Mouse (Mus musculus): ENCODE measurements around the gene Chchd3.

Gene Chchd3

DNA sequence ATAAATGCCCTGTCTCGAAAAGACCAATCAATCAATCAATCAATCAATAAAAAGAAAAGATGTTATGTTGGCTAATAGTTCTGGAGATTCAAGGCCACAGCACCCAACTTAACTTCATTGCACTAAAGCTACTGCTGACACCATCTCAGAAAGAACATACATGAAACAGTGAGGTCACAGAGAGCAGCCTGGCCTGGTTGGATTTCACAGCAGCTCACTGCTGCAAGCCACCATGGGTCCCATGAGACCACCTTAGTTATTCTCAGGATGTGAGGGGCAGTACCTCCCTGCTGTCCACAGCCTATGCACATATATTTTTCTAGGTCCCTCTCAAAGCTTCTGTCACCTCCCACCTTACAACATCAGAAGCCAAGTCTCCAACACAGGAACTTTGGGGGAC is 57.1 kb downstream of the Chchd3 start:
- no peak for DNase-seq (ENCODE audit: low read depth)

DNA sequence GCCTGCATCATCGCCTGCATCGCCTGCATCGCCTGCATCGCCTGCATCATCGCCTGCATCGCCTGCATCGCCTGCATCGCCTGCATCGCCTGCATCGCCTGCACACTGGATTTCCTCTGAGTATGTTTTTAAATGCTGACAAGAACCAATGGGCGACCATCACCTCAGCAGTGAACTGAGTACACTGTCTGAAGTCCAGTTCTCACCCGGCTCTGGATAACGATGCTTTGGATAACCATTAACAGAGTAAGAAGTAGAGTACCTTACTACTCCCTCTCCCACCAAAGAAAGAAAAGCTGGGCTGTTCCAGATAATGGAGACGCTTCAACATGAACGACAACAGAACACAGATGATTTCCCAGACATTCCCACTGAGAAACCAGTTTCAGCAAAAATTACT is 58.8 kb downstream of the Chchd3 start:
- no peak for DNase-seq (ENCODE audit: low read depth)

DNA sequence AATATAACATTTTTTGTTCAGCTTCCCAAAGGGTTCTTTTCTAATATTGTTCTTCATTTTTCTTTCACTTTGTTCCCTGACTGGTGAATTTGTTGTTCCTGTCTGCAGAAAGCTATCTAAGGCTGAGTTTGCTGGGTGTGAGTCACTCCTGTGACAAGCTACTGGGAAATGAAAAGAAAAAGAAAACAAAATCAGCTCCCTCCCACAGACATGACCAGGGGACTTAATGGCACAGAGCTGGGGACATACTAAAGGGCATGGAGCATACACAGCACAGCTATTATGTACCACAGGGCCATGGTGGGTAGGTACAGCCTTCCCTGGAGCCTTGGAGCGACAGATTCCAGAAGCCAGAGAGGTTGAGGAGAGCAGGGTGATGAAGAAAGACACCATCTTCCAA is 63.5 kb downstream of the Chchd3 start:
- no peak for DNase-seq (ENCODE audit: low read depth)

DNA sequence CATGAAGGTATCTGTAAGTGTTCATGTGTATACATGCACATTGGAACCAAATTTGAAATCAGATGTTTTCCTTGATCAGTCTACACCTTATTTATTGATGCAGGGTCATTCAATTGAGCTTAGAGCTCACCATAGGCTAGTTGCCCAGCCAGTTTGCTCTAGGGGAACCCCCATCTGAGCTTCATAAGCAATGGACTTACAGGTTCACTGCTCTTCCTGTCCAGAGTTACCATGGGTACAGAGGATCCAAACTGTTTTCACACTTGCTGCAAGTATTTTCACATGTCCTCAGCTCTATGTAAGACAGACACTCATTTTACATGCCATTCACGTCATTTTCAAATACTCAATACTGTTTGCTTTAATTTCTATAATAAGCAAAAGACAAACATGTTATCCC is 66.2 kb downstream of the Chchd3 start:
- DNase-seq (ENCODE audit: low read depth) = no peak

DNA sequence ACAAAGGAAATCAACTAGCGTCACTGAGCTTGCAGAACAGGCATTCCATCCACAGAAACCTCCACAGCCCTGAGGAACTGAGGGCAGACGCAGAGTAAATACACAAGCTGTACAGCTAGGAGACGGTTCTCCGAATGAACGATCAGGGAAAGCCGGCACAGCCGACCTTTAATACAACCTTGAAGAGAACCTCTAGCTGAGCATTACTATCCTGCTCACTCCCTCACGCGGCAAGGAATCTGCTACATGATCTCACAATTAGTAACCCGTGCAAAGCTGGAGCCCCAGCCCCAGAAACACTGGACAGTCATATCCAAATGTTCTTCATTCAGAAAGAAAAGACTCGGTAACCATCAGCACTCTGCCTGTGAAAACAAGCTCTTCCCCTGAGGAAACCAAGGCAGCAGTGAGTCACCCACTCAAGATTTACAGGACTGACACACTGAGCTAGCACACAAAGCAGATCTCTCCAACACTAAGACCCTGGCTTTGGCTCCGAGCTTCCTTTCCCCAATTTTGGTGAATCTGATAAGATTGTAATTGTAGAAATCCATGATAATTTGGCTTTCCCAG is 69.9 kb downstream of the Chchd3 start:
- no peak for DNase-seq (ENCODE audit: low read depth)

DNA sequence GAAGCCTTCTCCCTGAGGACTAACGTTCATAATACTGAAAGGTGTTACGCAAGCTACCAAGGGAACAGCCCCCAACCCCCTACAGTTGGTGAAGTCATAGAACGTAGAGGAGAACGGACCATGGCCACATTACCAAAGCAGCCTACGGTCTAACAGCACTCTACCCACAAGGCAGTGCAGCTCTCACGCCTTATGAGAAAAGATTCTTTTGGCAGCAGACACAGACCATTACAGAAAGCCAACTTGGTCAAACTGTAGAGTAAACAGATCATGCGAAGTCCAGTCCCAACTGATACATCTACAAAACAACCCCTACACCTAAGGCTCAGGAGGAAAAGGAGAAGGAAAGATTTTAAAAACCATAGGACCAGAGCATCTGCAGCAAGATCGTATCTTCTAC is 71.5 kb downstream of the Chchd3 start:
- no peak for DNase-seq (ENCODE audit: low read depth)

DNA sequence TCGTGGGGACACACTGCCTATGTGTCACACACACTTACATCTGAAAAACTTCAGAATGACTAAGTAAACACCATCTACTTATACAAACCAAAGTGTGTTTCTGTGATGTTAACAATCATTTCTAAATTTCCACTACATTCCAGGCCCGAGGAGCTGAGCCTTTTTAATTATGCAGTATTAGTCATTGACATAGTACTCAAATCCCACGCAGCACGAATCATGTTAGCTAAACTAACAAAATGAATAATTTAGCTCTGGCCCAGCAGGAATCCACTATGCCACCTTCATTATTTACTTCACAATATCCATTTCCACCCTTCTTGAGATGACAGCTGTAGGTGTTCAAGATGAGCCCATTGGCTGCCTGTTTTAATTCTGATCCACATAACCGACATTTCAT is 76.2 kb downstream of the Chchd3 start:
- no peak for DNase-seq (ENCODE audit: low read depth)

DNA sequence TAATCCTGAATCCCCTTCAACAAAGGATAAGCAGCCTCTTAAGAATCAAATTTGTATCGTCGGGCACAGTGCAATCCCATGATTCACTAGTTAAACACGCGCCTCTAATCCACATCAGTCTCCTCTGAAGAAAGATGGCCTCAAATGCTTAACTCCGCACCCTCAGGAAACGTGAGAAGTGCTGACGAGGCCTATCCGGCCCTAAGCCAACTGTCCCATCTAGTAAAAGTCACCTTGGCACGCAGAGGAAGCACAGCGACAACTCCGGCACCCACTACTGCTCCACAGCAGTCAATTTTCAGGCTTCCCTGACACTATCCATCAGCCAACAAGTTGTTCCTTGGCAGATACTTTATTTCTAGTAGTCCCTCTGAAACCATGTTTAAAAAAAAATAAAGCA is 78.8 kb downstream of the Chchd3 start:
- DNase-seq (ENCODE audit: low read depth) = no peak

DNA sequence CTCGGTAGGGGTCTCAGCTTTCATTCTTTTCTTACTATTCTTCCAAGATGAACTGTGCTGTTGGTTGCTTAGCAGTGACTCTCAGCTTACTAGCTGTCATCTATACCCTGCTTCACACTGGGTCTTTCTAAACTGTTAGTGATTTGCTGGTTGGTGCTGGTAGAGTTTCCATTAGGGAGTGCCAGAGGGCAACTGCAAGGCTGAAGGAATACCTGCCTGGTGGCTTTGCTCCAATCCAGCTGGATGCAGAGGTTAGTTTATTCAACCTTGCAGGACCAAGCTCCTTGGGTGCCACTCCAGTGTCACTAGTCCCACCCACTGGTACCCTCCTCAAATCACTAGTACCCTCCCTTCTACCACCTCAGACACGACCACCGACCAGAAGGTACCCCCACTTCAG is 81.2 kb downstream of the Chchd3 start:
- no peak for DNase-seq (ENCODE audit: low read depth)

DNA sequence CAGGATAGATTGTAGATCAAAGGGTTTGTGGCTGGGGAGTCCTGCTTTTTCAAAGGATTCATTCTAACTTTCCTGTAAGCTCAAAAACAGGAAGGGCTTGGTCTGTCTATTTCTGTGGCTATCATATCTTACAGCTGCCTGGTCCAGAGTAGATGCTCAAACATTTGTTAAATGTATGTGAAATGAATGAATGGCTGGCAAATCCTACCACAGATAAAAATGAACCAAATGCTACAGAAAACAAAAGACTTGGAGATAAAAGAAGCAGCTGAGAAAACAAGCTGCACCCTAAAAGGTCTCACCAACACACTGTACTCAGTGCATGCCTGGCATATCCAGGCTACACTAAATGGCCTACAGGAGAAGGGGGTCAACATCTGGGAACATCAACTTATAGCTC is 88.1 kb downstream of the Chchd3 start:
- DNase-seq (ENCODE audit: low read depth) = no peak

DNA sequence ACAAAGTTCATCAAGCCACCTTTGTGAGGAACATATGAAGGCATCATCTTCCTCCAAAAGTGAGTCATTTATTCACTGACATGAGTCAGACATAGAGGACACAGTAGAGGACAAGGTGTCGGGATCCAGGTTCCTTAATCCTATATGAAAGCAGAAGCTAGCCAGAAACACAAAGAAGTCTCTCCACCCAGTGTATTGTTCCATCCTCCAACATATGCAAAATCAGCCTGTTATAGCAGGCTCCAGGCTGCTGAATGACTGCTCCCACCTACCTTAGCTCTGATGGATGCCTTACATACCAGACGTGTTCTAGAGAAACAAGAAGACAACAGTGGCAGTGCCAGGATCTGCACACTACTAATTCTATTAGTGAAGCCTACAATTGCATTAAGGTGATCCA is 91.1 kb downstream of the Chchd3 start:
- no peak for DNase-seq (ENCODE audit: low read depth)

DNA sequence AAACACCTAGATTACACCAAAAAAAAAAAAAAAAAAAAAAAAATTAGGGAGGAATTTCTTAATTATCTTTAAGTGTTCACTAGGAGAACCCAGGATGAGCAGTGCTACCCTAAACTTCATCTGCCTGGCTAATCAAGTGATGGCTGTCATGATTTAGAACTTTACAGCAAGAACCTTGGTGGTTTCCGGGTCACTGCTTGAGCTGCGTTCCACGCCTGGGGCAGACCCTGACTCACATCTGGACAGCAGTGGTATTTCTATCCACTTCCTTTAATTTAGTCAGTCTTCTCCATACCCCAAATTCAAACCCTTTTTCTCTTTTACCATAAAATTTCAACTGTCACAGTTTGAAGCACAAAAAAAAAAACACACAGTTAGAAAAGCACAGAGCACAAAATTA is 98.0 kb downstream of the Chchd3 start:
- DNase-seq (ENCODE audit: low read depth) = no peak

DNA sequence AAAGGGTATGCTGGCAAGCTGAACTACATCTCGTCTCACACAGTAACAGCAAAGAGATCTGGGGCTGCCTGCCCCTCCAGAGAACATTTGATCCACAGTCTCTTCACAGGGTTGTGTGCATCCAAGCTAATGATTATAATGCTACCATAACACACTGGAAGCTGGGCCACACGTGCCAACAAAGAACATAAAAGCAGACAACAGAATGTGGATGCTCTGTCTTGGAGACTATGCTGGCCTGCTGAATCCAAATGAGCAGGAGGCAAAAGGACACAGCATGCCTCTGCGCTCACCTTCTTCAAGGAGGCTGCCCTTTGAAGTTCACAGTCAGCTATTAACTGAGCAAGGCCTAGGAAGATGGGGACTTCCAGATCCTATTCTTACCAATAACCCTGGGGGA is 98.6 kb downstream of the Chchd3 start:
- no peak for DNase-seq (ENCODE audit: low read depth)

DNA sequence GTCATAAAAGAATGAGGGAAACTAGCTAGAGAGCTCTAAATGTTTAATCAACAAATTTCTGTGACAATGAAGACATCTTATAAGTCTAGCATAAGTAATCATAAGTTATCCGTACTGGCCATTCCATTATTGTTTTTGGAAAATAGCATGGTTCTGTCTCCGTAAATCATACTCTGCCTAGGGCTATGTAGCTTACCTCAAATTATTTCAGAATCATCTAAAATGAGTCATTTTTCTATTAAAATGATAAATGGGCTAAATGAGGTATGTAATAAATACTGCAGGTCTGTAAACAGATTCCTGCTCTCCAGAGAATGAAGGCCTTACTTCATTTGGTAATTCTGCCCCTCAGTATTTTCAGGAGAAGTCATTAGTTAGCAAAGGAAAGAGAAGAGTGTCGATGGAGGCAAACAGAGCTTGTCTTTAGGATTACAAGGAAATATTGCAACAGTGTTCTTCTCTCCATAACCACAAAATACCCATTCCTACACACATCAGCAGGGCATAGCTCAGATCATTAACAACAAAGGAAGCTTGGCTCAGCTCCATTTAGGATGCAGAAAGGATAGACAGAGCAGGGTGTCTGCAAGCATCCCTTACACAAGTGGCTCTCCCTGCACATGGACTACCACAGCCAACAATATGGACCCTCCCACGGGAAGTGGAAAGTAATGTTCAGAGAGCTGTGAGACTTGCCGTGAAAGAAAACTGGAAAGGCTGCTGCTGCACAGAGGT is 100.1 kb downstream of the Chchd3 start:
- DNase-seq (ENCODE audit: low read depth) = no peak

DNA sequence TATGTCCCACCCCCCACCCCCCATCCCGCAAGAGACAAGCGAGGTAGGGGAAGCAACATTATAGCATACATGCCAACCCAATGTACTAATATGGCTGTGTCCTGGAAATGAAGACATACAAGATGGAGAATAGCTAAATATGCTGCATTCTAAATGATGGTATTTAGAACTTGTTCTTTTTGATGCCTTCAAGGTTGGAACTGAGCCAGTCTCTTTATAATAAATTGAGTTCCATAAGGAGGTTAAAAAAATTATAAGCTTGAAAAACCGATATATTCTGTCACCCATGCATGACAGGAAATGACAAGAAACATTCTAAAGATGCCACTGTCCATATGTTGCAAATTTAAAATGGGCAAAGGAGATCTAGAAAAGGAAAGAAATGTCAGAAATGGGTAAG is 104.6 kb downstream of the Chchd3 start:
- DNase-seq (ENCODE audit: low read depth) = no peak

DNA sequence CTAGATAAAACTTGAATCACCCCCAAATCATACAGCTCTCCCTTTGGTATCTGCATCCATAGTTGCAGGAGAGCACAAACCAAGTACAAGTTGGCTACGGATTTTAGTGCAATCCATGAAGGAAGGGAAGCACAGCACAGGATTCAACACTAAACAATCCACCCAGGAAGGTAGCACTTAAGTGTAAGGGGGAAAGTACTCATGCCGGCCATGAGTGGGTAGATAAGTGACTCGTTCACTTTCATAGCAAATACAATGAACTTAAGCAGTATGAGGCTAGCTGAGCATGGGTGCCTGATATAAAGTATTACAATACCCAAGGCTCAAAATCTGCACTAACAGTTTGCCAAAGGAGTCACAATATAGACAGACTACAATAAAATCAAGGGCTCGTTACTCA is 109.1 kb downstream of the Chchd3 start:
- no peak for DNase-seq (ENCODE audit: low read depth)

DNA sequence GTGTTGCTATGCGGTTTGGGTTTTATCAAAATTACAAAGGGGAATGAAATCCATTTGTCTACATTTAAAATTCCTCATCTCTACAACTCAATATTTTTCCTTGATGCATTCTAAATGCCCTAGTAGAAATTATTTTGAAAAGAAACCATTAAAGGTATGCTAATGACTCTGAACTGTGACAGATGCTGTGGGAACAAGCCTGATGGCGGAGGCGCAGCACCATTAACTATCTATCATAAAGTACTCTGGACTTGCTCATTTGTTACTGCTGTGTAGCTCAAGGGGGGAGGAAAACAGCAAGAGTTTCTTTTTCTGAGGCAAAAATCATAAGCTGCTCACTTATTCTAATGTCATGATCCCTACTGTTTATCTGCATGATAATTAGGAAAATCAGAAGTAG is 110.4 kb downstream of the Chchd3 start:
- no peak for DNase-seq (ENCODE audit: low read depth)

DNA sequence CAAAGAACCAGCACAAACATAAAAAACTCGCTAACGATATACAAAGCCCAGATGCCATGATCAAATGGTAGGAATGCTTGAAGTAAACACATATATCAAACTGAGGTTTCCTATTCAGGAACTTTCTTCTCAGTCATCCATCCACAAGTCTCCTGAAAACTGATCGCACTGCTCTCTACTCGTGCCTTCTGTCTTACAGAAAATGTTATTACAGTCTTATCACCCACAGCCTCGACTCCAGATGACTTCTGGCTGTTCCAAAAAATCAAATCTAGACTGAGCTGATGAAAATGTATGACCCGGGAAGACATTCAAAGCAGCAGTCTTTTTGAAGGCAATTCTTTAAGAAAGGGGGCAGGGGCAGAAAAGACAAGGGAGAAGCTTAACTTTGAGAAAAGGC is 112.8 kb downstream of the Chchd3 start:
- DNase-seq (ENCODE audit: low read depth) = no peak

DNA sequence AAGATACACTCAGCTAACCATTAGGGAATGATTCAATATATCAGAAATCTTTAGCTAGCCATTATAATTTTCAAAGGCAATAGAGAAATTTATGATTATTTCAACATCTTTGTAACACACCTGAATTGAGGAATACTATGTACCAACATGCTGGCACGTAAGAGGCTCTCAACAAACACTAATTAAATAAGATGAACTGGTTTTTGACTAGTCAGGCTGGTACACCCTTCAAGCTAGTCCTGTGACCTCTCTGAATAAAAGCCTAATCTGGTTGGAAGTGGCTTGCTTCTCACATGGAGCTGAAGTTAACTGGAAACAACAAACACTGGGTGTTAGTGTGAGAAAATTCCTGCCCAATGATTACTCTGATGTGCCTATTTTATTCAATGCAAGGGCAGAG is 115.1 kb downstream of the Chchd3 start:
- no peak for DNase-seq (ENCODE audit: low read depth)

DNA sequence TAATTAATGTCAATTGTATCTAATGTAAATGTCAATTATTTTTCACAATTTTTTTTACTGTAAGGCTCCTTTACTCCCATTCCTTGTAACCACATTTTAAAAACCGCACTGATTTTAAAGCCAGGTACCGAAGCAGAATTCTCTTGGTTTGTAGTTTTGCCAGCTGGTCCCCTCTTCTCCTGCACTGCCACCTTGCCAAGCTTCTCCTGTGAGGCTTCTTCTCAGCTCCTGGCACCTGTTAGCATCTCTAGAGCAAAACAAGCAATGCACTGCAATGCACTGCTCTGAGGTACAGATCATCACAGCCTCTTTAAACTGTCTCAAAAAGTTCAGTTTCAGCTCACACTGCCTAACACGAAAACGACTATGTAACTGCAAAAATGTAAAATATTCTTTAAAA is 116.4 kb downstream of the Chchd3 start:
- no peak for DNase-seq (ENCODE audit: low read depth)

DNA sequence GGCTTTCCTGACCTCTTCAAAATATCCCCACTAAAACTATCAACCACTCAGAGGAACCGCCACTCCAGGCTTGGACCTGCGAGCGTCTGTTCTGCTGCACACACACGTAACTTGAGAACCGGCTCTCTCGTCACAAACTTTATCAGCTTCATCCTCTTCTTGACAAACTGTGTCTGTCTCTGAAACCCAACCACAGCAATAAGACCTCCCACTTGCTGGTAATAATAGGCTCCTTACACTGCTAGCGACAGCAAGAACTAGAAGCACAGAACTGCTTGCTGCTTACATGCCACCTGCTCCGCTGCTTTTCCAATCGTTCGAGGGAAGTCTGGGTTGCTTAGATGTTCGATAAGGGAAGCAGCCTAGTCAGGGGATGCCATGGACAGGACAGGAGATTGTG is 119.8 kb downstream of the Chchd3 start:
- DNase-seq (ENCODE audit: low read depth) = no peak

DNA sequence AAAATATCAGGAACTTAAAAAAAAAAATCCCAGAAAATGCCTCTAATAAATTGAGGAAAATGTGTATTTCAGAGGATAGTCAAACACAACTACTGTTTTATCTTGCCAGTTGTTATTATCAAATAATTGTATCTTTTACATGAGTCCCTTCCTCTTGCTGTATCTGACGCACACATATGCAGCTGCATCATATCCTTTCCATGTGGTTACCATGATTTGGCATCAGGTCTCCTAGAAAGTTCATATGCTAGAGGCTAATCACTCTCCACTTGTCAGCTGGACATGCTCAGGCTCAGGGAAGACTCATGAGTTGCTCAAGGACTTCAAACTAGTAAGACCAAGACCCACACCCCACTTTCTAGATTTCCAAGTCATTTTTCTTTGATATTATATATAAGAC is 122.4 kb downstream of the Chchd3 start:
- no peak for DNase-seq (ENCODE audit: low read depth)

DNA sequence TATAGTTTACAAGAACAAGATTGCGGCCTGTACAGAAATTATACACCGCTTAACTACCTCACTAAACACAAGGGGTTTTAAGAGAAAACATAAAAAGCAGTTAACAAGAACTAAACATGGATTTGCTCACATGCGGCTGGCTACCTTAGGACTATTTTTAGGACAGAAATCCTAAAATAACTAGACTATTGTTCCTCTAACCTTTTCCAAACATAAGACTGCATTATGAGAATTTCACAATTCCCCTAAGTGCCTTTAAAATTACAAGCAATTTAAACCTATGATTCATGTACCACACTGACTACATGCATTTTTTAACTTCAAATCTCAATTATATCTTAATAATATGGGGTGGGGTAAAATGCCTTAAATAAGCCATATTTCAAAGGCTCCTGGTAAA is 123.3 kb downstream of the Chchd3 start:
- DNase-seq (ENCODE audit: low read depth) = no peak

DNA sequence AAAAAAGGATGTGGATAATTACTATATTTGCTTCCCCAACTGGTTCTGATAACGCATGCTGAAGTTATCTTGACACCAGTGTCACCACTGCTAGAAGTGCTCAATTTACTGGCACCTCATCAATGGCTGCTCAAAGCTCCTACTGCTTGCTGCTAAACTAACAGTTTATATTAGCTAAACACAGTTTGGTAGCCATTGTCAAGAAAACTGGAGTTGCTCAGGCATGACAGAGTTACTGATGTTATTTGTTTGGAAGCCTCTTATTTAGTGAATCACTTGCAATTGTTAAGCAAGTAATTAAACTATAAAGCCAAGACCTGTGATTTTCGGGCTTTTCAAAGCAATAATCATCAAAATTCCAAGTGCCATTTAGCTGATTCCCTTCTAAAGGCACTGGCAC is 123.7 kb downstream of the Chchd3 start:
- DNase-seq (ENCODE audit: low read depth) = no peak
